Mouse (Mus musculus) hindbrain, embryonic 13.5 days (tissue): ENCODE measurements around the gene Shbg. TPM values are rescaled to one million over a fixed set of nuclear protein-coding genes. Genes with fewer than 3 reads are reported as not detected.
A peak's percentile ranks its signal among the peaks of the same experiment; 100 is the strongest.
"Not testable (repeated sequence)": the region's sequence is repeated elsewhere in the genome, so short reads cannot be mapped to it uniquely, and the experiment has no call there.

Experiments used
- ATAC-seq: fragments of 200-750 bp; cut with Nextera tagmentation; 2 replicates; pipeline ENCODE4 v1.8.0; 2017; ENCODE audit warnings: moderate TSS enrichment; ENCODE audit not compliant: low FRiP score
- H3K27ac ChIP-seq: fragments of 300-500 bp; sonication (generic); 2 replicates; pipeline ENCODE4 v1.5.1; 2015; ENCODE audit warnings: inconsistent platforms, mild to moderate bottlenecking, moderate library complexity
- H3K27me3 ChIP-seq: fragments of 300-500 bp; sonication (generic); 2 replicates; pipeline ENCODE4 v1.6.1; 2015; ENCODE audit warnings: mild to moderate bottlenecking, inconsistent platforms
- H3K36me3 ChIP-seq: fragments of 300-500 bp; sonication (generic); 2 replicates; pipeline ENCODE4 v1.6.1; 2015; ENCODE audit warnings: mild to moderate bottlenecking, inconsistent platforms
- H3K4me1 ChIP-seq: fragments of 300-500 bp; sonication (generic); replicated peaks from 2 replicates; pipeline ENCODE4 v1.6.1; 2015; ENCODE audit warnings: inconsistent platforms
- H3K4me2 ChIP-seq: fragments of 300-500 bp; sonication (generic); 2 replicates; pipeline ENCODE4 v1.6.1; 2015; ENCODE audit warnings: inconsistent platforms, mild to moderate bottlenecking, moderate library complexity
- H3K4me3 ChIP-seq: fragments of 300-500 bp; sonication (generic); 2 replicates; pipeline ENCODE4 v1.5.1; 2015; ENCODE audit warnings: mild to moderate bottlenecking, inconsistent platforms
- H3K9ac ChIP-seq: fragments of 300-500 bp; sonication (generic); 2 replicates; pipeline ENCODE4 v1.6.1; 2015; ENCODE audit warnings: mild to moderate bottlenecking, inconsistent platforms
- H3K9me3 ChIP-seq: fragments of 300-500 bp; sonication (generic); 2 replicates; pipeline ENCODE4 v1.6.1; 2016; ENCODE audit warnings: inconsistent platforms
- WGBS: fragments of 180-500 bp; shearing (Covaris S2); methylation state at CpG from one replicate; pipeline ENCODE4 v1.1.7; 2015; 5-methylcytosine and 5-hydroxymethylcytosine counted together
- polyA plus RNA-seq: library from polyadenylated mRNA; unstranded; fragments of >200 nt; fragmentation: Nextera tagmentation; extraction: Ambion mirVana; gene quantifications from 2 replicates; pipeline ENCODE4 v1.2.1, GENCODE M21; 2015

Gene Shbg
- polyA plus RNA-seq, 1 experiment from 2014 or later, result not detected

DNA sequence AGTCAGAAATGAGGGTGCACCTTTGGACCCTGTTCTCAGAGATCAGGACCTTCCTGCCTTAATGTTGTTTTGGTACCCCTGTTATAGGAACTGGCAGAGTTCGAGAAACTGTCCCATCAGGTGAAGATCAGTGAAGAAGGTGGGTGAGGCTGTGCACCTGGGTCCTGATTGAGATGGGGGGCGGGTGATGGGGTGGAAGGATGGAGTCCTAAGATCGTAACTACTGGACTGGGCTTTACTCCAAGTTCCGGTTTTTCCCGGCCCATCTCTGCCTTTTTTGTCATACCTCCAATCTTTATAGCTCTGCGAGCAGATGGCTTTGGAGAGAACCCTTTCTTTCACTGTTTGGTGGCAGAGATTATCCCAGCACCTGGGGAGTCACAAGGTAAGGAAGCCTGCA, 4.7 kb upstream of the Shbg start:
- ATAC-seq, result no peak
- Histone ChIP-seq H3K4me2 (peak overlapping the region; percentile 86), H3K4me1 (peaks cover 15% of the 10 kb centered on the region), H3K27ac (peak overlapping the region; percentile 85), H3K27me3 (no peaks in the 10 kb centered on the region), H3K36me3 (no peaks in the 10 kb centered on the region), H3K4me3 (peak overlapping the region; percentile 55), H3K9me3 (no peaks in the 10 kb centered on the region), H3K9ac (peak overlapping the region; percentile 78)
- WGBS, result 40% methylated on average over 6 of the region's 6 CpGs

DNA sequence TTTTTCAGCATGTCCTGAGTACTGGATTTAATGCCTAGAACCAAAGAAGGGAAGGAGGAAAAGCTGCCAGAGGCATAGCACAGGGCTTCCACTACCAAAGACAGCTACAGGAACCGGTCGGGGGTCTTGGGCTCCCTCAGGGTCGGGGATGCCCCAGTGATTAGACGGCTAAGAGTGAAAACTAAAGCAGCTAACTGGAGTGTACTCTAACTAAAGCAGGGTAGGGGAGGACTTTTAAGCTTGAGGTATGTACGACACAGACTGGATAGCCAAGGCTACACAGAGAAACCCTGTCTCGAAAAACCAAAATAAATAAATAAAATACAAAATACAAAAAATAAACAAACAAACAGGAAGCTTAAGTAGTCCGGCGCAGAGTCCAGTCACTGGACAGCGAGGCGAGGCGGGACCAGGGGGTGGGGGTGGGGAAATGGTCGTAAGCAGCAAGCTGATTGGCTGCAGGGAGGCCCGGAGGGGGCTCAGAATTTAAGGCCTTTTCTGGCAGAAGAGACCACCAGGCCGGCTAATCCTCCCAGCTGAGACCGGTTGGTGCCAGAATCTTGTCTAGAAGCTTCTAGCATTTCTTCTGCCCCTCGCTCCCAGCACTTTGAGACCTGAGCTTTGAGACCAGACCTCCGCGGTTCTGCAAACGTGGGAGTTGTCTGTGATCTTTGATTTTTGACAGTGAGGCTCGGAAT, 4.0 kb upstream of the Shbg start, which contains the start of gene Sat2:
TSS of gene Sat2 (plus strand) at position 454 of the 698 bp plus-strand sequence.
- WGBS, result under 1% methylated on average over 20 of the region's 20 CpGs
- H3K9me3 ChIP-seq, result no peaks in the 10 kb centered on the region
- peak; percentile 88 for ATAC-seq

DNA sequence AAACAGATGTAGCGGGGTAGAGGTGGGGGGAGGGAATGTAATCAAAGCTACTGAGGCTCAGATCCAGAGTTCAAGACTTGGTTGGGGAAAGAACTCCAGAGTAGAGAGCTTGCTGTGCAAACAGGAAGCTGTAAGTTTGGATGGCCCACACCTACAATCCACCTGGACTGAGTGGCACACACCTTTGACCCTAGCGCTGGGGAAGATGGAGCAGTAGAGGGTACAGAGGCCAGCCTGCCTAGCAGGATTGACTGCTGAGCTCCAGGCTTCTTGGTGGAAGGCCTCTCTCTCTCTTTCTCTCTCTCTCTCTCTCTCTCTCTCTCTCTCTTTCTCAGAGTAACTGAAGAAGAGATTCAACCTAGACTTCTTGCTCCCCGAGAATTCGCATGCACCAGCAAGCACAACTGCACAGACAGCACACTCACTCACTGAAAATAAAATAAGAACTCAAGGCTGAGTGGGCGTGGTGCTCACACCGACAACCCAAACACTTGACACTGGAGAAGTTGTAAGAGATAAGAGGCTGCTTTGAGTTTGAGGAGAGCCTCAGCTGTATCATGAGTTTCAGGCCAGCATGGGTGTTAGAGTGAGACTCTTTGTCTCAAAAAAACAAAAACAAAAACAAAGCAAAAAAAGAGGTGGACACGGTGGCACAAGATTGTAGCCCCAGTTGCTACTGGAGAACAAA, 2.8 kb upstream of the Shbg start:
- no peak overlapping the region for H3K4me3 ChIP-seq
- no peaks in the 10 kb centered on the region for H3K9me3 ChIP-seq
- no peak overlapping the region for H3K4me2 ChIP-seq
- H3K36me3 ChIP-seq, result no peaks in the 10 kb centered on the region
- no peak overlapping the region for H3K9ac ChIP-seq
- WGBS, result 87% methylated on average over 7 of the region's 7 CpGs
- peaks cover 15% of the 10 kb centered on the region for H3K4me1 ChIP-seq
- 0 out of 2 replicates have a peak, but pooled peaks cover 4% of the 10 kb centered on the region for H3K27me3 ChIP-seq
- H3K27ac ChIP-seq, result no peak overlapping the region
- ATAC-seq, result no peak

More for the DNA sequence above, 4.0 kb upstream of the Shbg start, which contains the start of gene Sat2:
- H3K27ac ChIP-seq, result peak within 1 kb of the TSS; percentile 85
- H3K27me3 ChIP-seq, result no peaks in the 10 kb centered on the region
- H3K9ac ChIP-seq, result peak within 1 kb of the TSS; percentile 78
- H3K4me3 ChIP-seq, result peak within 1 kb of the TSS; percentile 55
- H3K4me2 ChIP-seq, result peak within 1 kb of the TSS; percentile 86
- peaks cover 15% of the 10 kb centered on the region for H3K4me1 ChIP-seq
- H3K36me3 ChIP-seq, result no peaks in the 10 kb centered on the region

DNA sequence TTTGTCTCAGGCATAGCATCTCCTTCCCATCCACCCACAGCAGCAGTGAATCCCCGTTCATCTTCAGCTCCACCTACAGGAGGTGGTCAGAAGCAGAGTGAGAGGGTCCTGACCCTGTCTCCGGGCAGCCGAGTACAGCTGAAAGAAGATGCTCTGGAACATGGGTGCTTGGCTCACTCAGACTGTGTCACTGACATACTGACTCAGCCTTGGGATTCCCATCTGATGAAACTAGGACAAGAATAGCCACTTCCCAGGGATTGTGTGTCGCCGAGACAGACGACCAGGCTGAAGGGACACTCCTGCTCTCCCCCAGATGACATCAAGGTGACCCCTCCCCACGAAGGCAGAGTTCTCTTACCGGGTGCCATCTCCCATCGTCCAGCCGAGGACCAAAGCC, 924 bp downstream of the Shbg start:
- no peak for ATAC-seq
- 52% methylated on average over 10 of the region's 10 CpGs for WGBS
- Histone ChIP-seq H3K36me3 (no peaks in the 10 kb centered on the region), H3K4me2 (no peak overlapping the region), H3K4me1 (peaks cover 7% of the 10 kb centered on the region), H3K9me3 (no peaks in the 10 kb centered on the region), H3K27ac (no peak overlapping the region), H3K27me3 (peaks cover 14% of the 10 kb centered on the region; the same call in 1 of the 2 replicates), H3K9ac (peak overlapping the region; percentile 51; the same call in 1 of the 2 replicates), H3K4me3 (no peak overlapping the region)

DNA sequence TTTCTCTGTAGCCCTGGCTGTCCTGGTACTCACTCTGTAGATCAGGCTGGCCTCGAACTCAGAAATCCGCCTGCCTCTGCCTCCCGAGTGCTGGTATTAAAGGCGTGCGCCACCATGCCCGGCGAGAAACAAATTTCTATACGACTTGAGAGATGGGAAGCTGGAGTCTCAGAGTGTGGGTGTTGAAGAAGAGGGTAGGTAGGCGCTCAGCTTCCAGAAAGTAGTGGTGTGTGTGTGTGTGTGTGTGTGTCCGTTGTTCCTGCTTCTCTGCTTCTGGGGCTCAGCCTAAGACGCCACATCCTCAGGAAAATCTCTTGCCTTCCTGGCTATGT, 3.5 kb downstream of the Shbg start:
- not testable (repeated sequence) for H3K4me2 ChIP-seq, H3K36me3 ChIP-seq, H3K4me3 ChIP-seq, H3K4me1 ChIP-seq, ATAC-seq, H3K9me3 ChIP-seq, H3K9ac ChIP-seq, H3K27ac ChIP-seq
- WGBS, result 52% methylated on average over 11 of the region's 11 CpGs
- peaks cover 14% of the 10 kb centered on the region; the same call in 1 of the 2 replicates for H3K27me3 ChIP-seq

DNA sequence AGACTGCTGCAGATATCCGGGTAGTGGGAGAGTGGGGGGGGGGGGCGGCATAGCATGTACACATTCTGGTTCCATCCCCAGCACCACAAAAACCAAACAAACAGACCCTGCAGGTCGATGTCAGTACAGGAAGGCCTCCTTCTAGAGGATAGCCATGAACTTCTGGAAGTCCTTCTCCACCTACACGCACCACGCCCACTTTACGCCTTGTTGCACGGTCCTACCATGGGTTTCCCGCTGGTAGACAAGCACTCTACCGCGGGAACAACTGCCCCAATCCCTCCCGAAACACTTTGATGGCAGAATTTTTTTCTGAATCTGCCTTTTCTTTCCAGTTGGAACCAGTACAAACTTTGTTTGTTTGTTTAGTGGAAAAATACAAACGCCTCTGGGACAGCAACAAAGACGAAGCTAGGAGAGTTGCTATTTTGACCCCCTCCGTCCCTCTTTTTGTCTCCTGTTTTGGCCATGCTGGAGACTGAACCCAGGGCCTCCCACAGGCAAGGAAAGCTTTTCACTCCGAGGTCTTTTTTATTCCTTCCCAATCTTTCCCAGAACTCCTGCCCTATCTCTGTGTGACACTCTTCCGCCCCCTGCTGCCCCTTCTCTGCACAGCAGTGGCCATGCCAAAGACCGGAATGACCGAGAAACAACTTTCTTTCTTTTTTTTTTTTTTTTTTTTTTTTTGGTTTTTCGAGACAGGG, 4.0 kb downstream of the Shbg start:
- Histone ChIP-seq H3K9ac (no peak overlapping the region), H3K27me3 (peaks cover 14% of the 10 kb centered on the region; the same call in 1 of the 2 replicates), H3K9me3 (no peaks in the 10 kb centered on the region), H3K36me3 (no peaks in the 10 kb centered on the region), H3K4me2 (no peak overlapping the region), H3K4me3 (no peak overlapping the region), H3K4me1 (0 out of 2 replicates have a peak, but pooled peaks cover 4% of the 10 kb centered on the region), H3K27ac (no peak overlapping the region)
- 7% methylated on average over 19 of the region's 19 CpGs for WGBS
- ATAC-seq, result no peak

DNA sequence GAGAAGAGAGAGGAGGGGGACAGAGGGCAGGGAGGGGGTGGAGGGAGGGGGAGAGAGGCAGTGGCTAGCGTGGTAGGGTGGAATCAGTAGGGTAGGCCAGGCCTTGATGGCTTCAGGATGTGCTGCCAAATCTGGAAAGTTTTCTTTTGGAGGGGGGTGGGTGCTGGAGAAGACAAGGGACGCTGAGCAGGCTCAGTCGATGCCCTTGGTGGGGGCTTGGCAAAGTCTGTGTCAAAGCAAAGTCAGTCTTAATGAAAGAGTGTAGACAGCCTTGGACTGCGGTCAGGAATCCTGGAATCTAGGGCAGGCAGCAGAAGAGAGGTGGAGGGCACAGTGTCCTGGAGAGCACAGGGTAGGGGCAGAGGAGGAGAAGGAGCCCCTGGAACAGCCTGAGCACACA, 6.8 kb downstream of the Shbg start:
- WGBS, result 66% methylated on average over 4 of the region's 4 CpGs
- H3K36me3 ChIP-seq, result no peaks in the 10 kb centered on the region
- ATAC-seq, result no peak

DNA sequence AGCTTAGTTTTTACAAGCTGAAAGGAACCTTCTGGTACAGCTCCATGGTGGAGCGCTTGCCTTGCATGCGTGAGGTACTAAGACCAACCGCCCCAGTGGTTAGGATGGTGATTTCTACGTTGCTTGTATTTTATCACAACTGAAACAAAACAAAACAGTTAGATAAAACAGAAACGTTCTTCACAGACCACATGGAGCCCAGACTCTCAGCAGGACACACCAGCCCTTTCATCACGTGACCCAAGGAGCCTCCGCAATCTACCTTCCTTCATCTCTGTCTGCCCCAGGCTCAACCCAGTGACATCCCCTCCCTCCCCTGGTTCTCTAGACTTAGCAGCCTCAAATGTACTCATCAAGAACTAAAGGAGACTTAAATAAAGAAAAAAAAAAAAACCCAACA, 8.3 kb downstream of the Shbg start:
- H3K27ac ChIP-seq, result no peak overlapping the region
- no peak overlapping the region for H3K9ac ChIP-seq
- H3K27me3 ChIP-seq, result 0 out of 2 replicates have a peak, but pooled peaks cover under 1% of the 10 kb centered on the region
- H3K9me3 ChIP-seq, result no peaks in the 10 kb centered on the region
- peaks cover 16% of the 10 kb centered on the region for H3K4me1 ChIP-seq
- no peak for ATAC-seq
- no peak overlapping the region for H3K4me2 ChIP-seq
- WGBS, result 62% methylated on average over 7 of the region's 7 CpGs
- H3K36me3 ChIP-seq, result no peaks in the 10 kb centered on the region
- no peak overlapping the region for H3K4me3 ChIP-seq

More for the DNA sequence above, 6.8 kb downstream of the Shbg start:
- Histone ChIP-seq H3K4me1 (peaks cover 8% of the 10 kb centered on the region), H3K4me3 (no peak overlapping the region), H3K27me3 (peaks cover 11% of the 10 kb centered on the region; the same call in 1 of the 2 replicates), H3K9ac (no peak overlapping the region), H3K9me3 (no peaks in the 10 kb centered on the region), H3K27ac (no peak overlapping the region), H3K4me2 (no peak overlapping the region)

DNA sequence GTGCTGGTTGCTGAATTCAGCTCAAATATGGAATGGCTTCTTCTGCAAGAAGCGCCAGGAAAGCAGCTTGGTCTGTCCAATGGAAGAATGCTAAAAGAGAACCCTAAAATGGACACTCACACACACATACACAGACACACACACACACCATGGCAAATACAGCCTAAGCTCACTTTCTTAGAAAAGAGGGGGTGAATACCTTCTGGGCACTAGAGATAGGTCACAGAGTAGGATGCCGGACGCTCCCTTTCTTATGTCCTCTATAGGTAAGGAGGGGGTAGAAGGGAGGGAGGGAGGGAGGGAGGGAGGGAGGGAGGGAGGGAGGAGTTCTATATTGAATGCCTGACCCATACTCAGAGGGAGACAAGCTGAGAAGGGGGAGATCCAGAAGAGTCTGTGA, 9.2 kb downstream of the Shbg start:
- H3K4me3 ChIP-seq, result no peak overlapping the region
- H3K4me1 ChIP-seq, result peaks cover 21% of the 10 kb centered on the region
- no peak overlapping the region for H3K27ac ChIP-seq
- no peak overlapping the region for H3K4me2 ChIP-seq
- H3K36me3 ChIP-seq, result no peaks in the 10 kb centered on the region
- H3K9ac ChIP-seq, result no peak overlapping the region
- peaks cover 9% of the 10 kb centered on the region; the same call in 1 of the 2 replicates for H3K27me3 ChIP-seq
- H3K9me3 ChIP-seq, result no peaks in the 10 kb centered on the region
- no peak for ATAC-seq
- 75% methylated on average over 3 of the region's 3 CpGs for WGBS

DNA sequence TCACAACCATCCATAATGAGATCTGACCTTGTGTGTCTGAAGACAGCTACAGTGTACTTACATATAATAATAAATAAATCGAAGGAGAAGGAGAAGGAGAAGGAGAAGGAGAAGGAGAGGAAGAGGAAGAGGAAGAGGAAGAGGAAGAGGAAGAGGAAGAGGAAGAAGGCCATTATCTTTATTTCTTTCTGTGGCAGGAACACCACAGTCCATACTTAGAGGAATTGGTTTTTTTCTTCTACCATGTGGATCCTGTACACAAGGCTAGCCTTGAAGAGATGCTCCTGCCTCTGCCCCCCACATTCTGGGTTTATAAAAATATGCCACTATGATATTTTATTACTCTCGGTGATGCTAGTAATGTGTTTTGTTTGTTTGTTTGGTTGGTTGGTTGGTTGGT, 10.9 kb downstream of the Shbg start:
- Histone ChIP-seq H3K36me3 (peaks cover 8% of the 10 kb centered on the region), H3K27ac (no peak overlapping the region), H3K4me3 (no peak overlapping the region), H3K4me2 (no peak overlapping the region), H3K9ac (no peak overlapping the region), H3K9me3 (no peaks in the 10 kb centered on the region), H3K4me1 (peaks cover 29% of the 10 kb centered on the region), H3K27me3 (peaks cover 13% of the 10 kb centered on the region; the same call in 1 of the 2 replicates)
- WGBS, result 91% methylated on average over 2 of the region's 2 CpGs
- no peak for ATAC-seq

DNA sequence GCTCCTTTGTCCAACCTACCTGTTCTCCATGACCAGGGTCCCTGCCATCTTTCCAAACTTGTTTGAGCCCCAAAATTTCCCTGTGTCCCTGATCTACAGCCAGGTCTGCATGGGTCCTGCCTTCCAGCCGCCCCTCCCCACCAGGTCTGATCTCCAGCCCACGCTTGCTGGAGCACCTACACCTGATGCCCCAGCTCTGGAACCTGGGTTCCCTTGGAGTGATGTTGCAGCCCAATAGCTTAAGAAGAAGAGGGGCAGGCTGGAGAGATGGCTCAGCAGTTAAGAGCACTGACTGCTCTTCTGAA, 11.3 kb downstream of the Shbg start:
- Histone ChIP-seq H3K9ac (peak overlapping the region; percentile 39; the same call in 1 of the 2 replicates), H3K27ac (peak overlapping the region; percentile 35), H3K4me3 (peak overlapping the region; percentile 73), H3K4me1 (peaks cover 32% of the 10 kb centered on the region), H3K4me2 (peak overlapping the region; percentile 100), H3K9me3 (no peaks in the 10 kb centered on the region), H3K36me3 (peaks cover 12% of the 10 kb centered on the region), H3K27me3 (peaks cover 13% of the 10 kb centered on the region; the same call in 1 of the 2 replicates)
- ATAC-seq, result no peak
- WGBS, result 54% methylated on average over 2 of the region's 2 CpGs
